10 mouse cellular contexts compared by ENCODE assay signal in the genomic region with DNA sequence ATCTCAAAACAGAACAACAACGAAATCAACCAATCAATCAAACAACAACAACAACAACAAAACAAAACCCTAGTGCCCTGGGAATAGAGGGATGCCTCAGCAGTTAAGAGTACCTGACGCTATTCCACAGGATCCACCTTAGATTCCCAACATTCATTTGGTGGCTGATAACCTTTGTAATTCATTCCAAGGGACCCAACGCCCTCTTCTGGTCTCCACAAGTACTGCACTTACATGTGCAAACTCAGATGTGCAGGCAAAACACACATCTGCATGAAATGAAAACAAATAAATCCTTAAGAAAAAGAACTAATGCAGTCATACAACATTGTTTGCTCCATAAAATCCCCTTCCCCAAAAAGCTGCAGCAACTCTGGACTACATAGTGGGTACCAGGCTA. TPM values are rescaled to one million over a fixed set of nuclear protein-coding genes. Genes with fewer than 3 reads are reported as not detected.
DNase-seq lines count a peak whose midpoint lies in the region; TF ChIP-seq lines count a peak whose summit lies in the region.
"Had no signal": no experiment of that assay in that cellular context is flagged by ENCODE, and none has a peak within 500 bp of the region (broad histone marks: within the 10 kb centered on the region; RNA-seq: fewer than 3 reads in every experiment).

No protein-coding gene starts in this region.

- H3K4me3 ChIP-seq in heart, adult 2 months = no peak overlapping the region
- H3K4me3 ChIP-seq in lung, adult 2 months (replicated peaks; ENCODE audit: extremely low read depth, low read depth, low read length) = no peak overlapping the region
- no peak overlapping the region for H3K4me3 ChIP-seq in MEL (ENCODE audit: control insufficient read depth in 1 of 2, insufficient read depth in 1 of 2, low read depth in 2 of 2, low read length in 2 of 2)
- H3K4me3 ChIP-seq: limb, embryonic 15.5 days had no signal

- WGBS in heart, adult 2 months = 34% methylated on average over 3 of the region's 3 CpGs
- WGBS in lung, adult 2 months = 39% methylated on average over 3 of the region's 3 CpGs

- H3K36me3 ChIP-seq in heart, adult 2 months (ENCODE audit: control insufficient read depth, insufficient read depth, low read length) = no peaks in the 10 kb centered on the region
- H3K36me3 ChIP-seq in MEL (ENCODE audit: control insufficient read depth in 1 of 2, insufficient read depth in 2 of 2, low read length in 2 of 2) = no peaks in the 10 kb centered on the region
- H3K36me3 ChIP-seq: limb, embryonic 15.5 days had no signal

- H3K27me3 ChIP-seq in heart, adult 2 months (ENCODE audit: control insufficient read depth, insufficient read depth, low read length) = no peaks in the 10 kb centered on the region
- H3K27me3 ChIP-seq in MEL (ENCODE audit: control insufficient read depth in 1 of 2, insufficient read depth in 2 of 2, low read length in 2 of 2) = no peaks in the 10 kb centered on the region
- H3K27me3 ChIP-seq: limb, embryonic 15.5 days had no signal

- no peak overlapping the region for H3K9ac ChIP-seq in heart, adult 2 months (ENCODE audit: low read depth, low read length)
- no peak overlapping the region for H3K9ac ChIP-seq in MEL (ENCODE audit: control insufficient read depth, low read depth, low read length, poor library complexity, severe bottlenecking)
- H3K9ac ChIP-seq: limb, embryonic 15.5 days had no signal

- TF ChIP-seq EP300 in heart, adult 2 months (IDR thresholded peaks at IDR 0.05; ENCODE audit: insufficient read depth, low read depth, low read length) = no peak
- no peak for TF ChIP-seq EP300 in MEL (IDR thresholded peaks at IDR 0.05; ENCODE audit: low read depth in 1 of 2, low read length in 2 of 2)

- intact Hi-C loops in heart, adult 2 months (cut with DNase I) = loop anchor here (5.0 kb wide), 1 partner anchor 602 kb away; no protein-coding TSS in a partner anchor

- no peak for TF ChIP-seq POLR2A in heart, adult 2 months (IDR thresholded peaks at IDR 0.05; ENCODE audit: insufficient read depth, low read depth, low read length)
- no peak for TF ChIP-seq POLR2A in lung, adult 2 months (IDR thresholded peaks at IDR 0.05; ENCODE audit: borderline replicate concordance, extremely low read depth, low read depth, low read length)
- TF ChIP-seq POLR2A in MEL (IDR thresholded peaks at IDR 0.05; ENCODE audit: control insufficient read depth in 1 of 2, insufficient read depth in 1 of 2, low read depth in 1 of 2, low read length in 2 of 2, poor library complexity in 1 of 2) = no peak

- no peaks in the 10 kb centered on the region for H3K79me2 ChIP-seq in heart, adult 2 months (replicated peaks; ENCODE audit: control insufficient read depth, insufficient read depth, low read length)
- no peaks in the 10 kb centered on the region for H3K79me2 ChIP-seq in MEL (ENCODE audit: control insufficient read depth, insufficient read depth, low read length, poor library complexity)

- TF ChIP-seq CTCF in heart, adult 2 months (IDR thresholded peaks at IDR 0.05) = peak; percentile 65
- no peak for TF ChIP-seq CTCF in lung, adult 2 months (IDR thresholded peaks at IDR 0.05; ENCODE audit: insufficient read depth, low read length)
- peak; percentile 48 to 80 (median 66); a peak in 5 of 6 replicates for TF ChIP-seq CTCF in MEL (IDR thresholded peaks at IDR 0.05 in 2 of 3, conservative IDR thresholded peaks at IDR 0.05 in 1 of 3; ENCODE audit: control insufficient read depth in 1 of 3, insufficient read depth in 1 of 3, low read depth in 2 of 3, low read length in 3 of 3, poor library complexity in 1 of 3, severe bottlenecking in 1 of 3)

- H3K9me3 ChIP-seq in MEL (replicated peaks; ENCODE audit: insufficient read depth, low read length) = no peaks in the 10 kb centered on the region
- H3K9me3 ChIP-seq: limb, embryonic 15.5 days had no signal

- H3K27ac ChIP-seq in heart, adult 2 months = no peak overlapping the region
- no peak overlapping the region for H3K27ac ChIP-seq in MEL (ENCODE audit: control insufficient read depth, low read depth, low read length)
- H3K27ac ChIP-seq: limb, embryonic 15.5 days had no signal

- H3K4me1 ChIP-seq in heart, adult 2 months (ENCODE audit: control insufficient read depth, insufficient read depth, low read length) = no peaks in the 10 kb centered on the region
- peaks cover 2% of the 10 kb centered on the region; the same call in 1 of the 2 replicates for H3K4me1 ChIP-seq in lung, adult 2 months (ENCODE audit: control insufficient read depth, insufficient read depth, low read length)
- no peaks in the 10 kb centered on the region for H3K4me1 ChIP-seq in MEL (ENCODE audit: control insufficient read depth in 1 of 2, insufficient read depth in 2 of 2, low read length in 2 of 2)
- H3K4me1 ChIP-seq: limb, embryonic 15.5 days had no signal

- DNase-seq in heart, adult 2 months = no peak
- no peak for DNase-seq in heart, adult 11 months
- peak; percentile 24 for DNase-seq in lung, postnatal 14 days
- DNase-seq in lung, adult 2 months = no peak
- peak; percentile 58 for DNase-seq in MEL (ENCODE audit: low read depth, low spot score)
- DNase-seq in lung, postnatal 36 days = peak; percentile 58
- no peak for DNase-seq in layer of hippocampus, adult 9-11 months
- DNase-seq in frontal cortex, postnatal 10 days (ENCODE audit: low spot score in 2 of 2) = no peak
- DNase-seq: adrenal gland, adult 2 months had no signal

- TF ChIP-seq RAD21 in MEL (IDR thresholded peaks at IDR 0.05; ENCODE audit: low read depth, low read length) = peak; percentile 50

TF ChIP-seq in MEL, 35 proteins besides CTCF, POLR2A, EP300 and RAD21:
- TF ChIP-seq SMC3 (IDR thresholded peaks at IDR 0.05; ENCODE audit: low read depth, low read length) (peak; percentile 37), GATA1 (IDR thresholded peaks at IDR 0.05; ENCODE audit: low read depth, low read length) (peak; percentile 28; the same call in 1 of the 2 replicates), MAX (IDR thresholded peaks at IDR 0.05; ENCODE audit: low read length) (no peak), MEF2A (IDR thresholded peaks at IDR 0.05; ENCODE audit: extremely low read depth, insufficient replicate concordance, low read depth, low read length, poor library complexity, severe bottlenecking) (no peak), NELFE (IDR thresholded peaks at IDR 0.05; ENCODE audit: low read depth, low read length) (no peak), CHD1 (IDR thresholded peaks at IDR 0.05; ENCODE audit: low read depth, low read length) (no peak), ELF1 (IDR thresholded peaks at IDR 0.05; ENCODE audit: low read depth, low read length) (no peak), MAZ (IDR thresholded peaks at IDR 0.05; ENCODE audit: low read depth, low read length) (no peak), CHD2 (IDR thresholded peaks at IDR 0.05; ENCODE audit: low read length) (no peak), KAT2A (conservative IDR thresholded peaks at IDR 0.05; ENCODE audit: low read depth, low read length) (no peak), POLR2AphosphoS5 (IDR thresholded peaks at IDR 0.05; ENCODE audit: borderline replicate concordance, low read depth, low read length) (no peak), USF2 (IDR thresholded peaks at IDR 0.05; ENCODE audit: borderline replicate concordance in 1 of 2, insufficient read depth in 1 of 2, low read depth in 1 of 2, low read length in 2 of 2) (no peak), UBTF (IDR thresholded peaks at IDR 0.05; ENCODE audit: borderline replicate concordance, insufficient read depth, low read depth, low read length) (no peak), ZKSCAN1 (IDR thresholded peaks at IDR 0.05; ENCODE audit: low read depth, low read length) (no peak), ZC3H11A (IDR thresholded peaks at IDR 0.05; ENCODE audit: low read depth, low read length) (peak; percentile 9; the same call in 1 of the 2 replicates), TCF12 (IDR thresholded peaks at IDR 0.05; ENCODE audit: low read depth, low read length) (no peak), HCFC1 (IDR thresholded peaks at IDR 0.05; ENCODE audit: low read depth, low read length) (no peak), NRF1 (IDR thresholded peaks at IDR 0.05; ENCODE audit: insufficient read depth, low read depth, low read length, poor library complexity, severe bottlenecking) (no peak), USF1 (IDR thresholded peaks at IDR 0.05; ENCODE audit: low read depth, low read length) (no peak), JUND (IDR thresholded peaks at IDR 0.05; ENCODE audit: low read depth, low read length) (no peak), BHLHE40 (IDR thresholded peaks at IDR 0.05; ENCODE audit: borderline replicate concordance, low read depth, low read length) (no peak), TAL1 (IDR thresholded peaks at IDR 0.05; ENCODE audit: low read length) (no peak), MYC (IDR thresholded peaks at IDR 0.05; ENCODE audit: low read depth, low read length) (0 out of 2 replicates have a peak, but pooled peaks have one; percentile 35), SIN3A (IDR thresholded peaks at IDR 0.05; ENCODE audit: low read length) (no peak), GABPA (IDR thresholded peaks at IDR 0.05; ENCODE audit: low read depth, low read length) (no peak)

RNA-seq across cellular contexts. Expression of gene Clpb, which starts 12.9 kb away (rescaled TPM):
- total RNA-seq in heart, adult 2 months (2021) = 10 to 100 TPM; 72.6 to 79.2 TPM
- polyA plus RNA-seq in heart, adult 2 months (2012; rRNA removed) = 57.3 and 77.1 TPM in 2 replicates
- polyA plus RNA-seq in lung, adult 2 months (2012; rRNA removed) = 11.9 and 15.5 TPM in 2 replicates
- 59.0 and 84.5 TPM in 2 replicates for total RNA-seq in MEL (2012; rRNA removed)
- 10 to 100 TPM in 1 of 2 experiments, not detected in 1; 71.5 TPM for polyA plus RNA-seq in MEL (2012; ENCODE audit: insufficient read depth in 1 of 2, insufficient read length in 2 of 2, low read depth in 1 of 2, low replicate concordance in 2 of 2, missing spikeins in 1 of 2)

Comparison
In these comparisons a context has a peak if more than half of its experiments do, and no peak if none do; other contexts are left out.
1. DNase-seq: peak in lung, postnatal 14 days (single experiment), MEL (single experiment) and lung, postnatal 36 days (single experiment); none in heart, adult 2 months (0 of 2), heart, adult 11 months (single experiment), lung, adult 2 months (single experiment), layer of hippocampus, adult 9-11 months (single experiment) and frontal cortex, postnatal 10 days (0 of 2).